Mouse (Mus musculus) midbrain, postnatal 0 days (tissue): ENCODE results near the gene Rtn4rl1. TPM values are rescaled to one million over a fixed set of nuclear protein-coding genes. Genes with fewer than 3 reads are reported as not detected.
A peak's percentile ranks its signal among the peaks of the same experiment; 100 is the strongest.

ENCODE experiments used
- ATAC-seq: fragments of 200-750 bp; cut with Nextera tagmentation; 2 replicates; pipeline ENCODE4 v1.8.0; 2017; ENCODE audit warnings: moderate number of reproducible peaks, mild to moderate bottlenecking, moderate TSS enrichment, moderate library complexity; ENCODE audit not compliant: low FRiP score
- DNase-seq: peaks from one replicate; pipeline ENCODE4 v3.0.0-alpha.2; 2015; ENCODE audit warnings: low spot score
- H3K27ac ChIP-seq: fragments of 300-500 bp; sonication (generic); 2 replicates; pipeline ENCODE4 v1.5.1; 2014; ENCODE audit warnings: low read depth, mild to moderate bottlenecking, low read length, mixed read lengths
- H3K27me3 ChIP-seq: fragments of 300-500 bp; sonication (generic); 2 replicates; pipeline ENCODE4 v1.6.1; 2014; ENCODE audit warnings: low read length, control low read depth, mixed read lengths; ENCODE audit not compliant: insufficient read depth
- H3K36me3 ChIP-seq: fragments of 300-500 bp; sonication (generic); 2 replicates; pipeline ENCODE4 v1.6.1; 2014; ENCODE audit warnings: low read length, control low read depth, mixed read lengths; ENCODE audit not compliant: insufficient read depth
- H3K4me1 ChIP-seq: fragments of 300-500 bp; sonication (generic); 2 replicates; pipeline ENCODE4 v1.6.1; 2014; ENCODE audit warnings: mild to moderate bottlenecking, control low read depth, antibody characterized with exemption, low read length, mixed read lengths; ENCODE audit not compliant: insufficient read depth
- H3K4me2 ChIP-seq: fragments of 300-500 bp; sonication (generic); 2 replicates; pipeline ENCODE4 v1.6.1; 2014; ENCODE audit warnings: low read depth, mild to moderate bottlenecking, low read length, mixed read lengths; ENCODE audit not compliant: poor library complexity, severe bottlenecking
- H3K4me3 ChIP-seq: fragments of 300-500 bp; sonication (generic); 2 replicates; pipeline ENCODE4 v1.5.1; 2014; ENCODE audit warnings: low read depth, mild to moderate bottlenecking, low read length, moderate library complexity
- H3K9ac ChIP-seq: fragments of 300-500 bp; sonication (generic); replicated peaks from 2 replicates; pipeline ENCODE4 v1.6.1; 2014; ENCODE audit warnings: mild to moderate bottlenecking, low read length, moderate library complexity, mixed read lengths; ENCODE audit not compliant: poor library complexity, severe bottlenecking
- H3K9me3 ChIP-seq: fragments of 300-500 bp; sonication (generic); 2 replicates; pipeline ENCODE4 v1.6.1; 2016; ENCODE audit warnings: low read length, control low read depth
- CTCF ChIP-seq: IDR thresholded peaks from 2 replicates; pipeline ENCODE4 v1.5.1; 2016; ENCODE audit warnings: antibody characterized with exemption, mild to moderate bottlenecking
- WGBS: fragments of 180-500 bp; shearing (Covaris S2); extraction: QIAGEN DNeasy Blood & Tissue Kit; methylation state at CpG from one replicate; pipeline ENCODE4 v1.1.7; 2014; 5-methylcytosine and 5-hydroxymethylcytosine counted together
- polyA plus RNA-seq: library from polyadenylated mRNA; unstranded; fragments of >200 nt; fragmentation: Nextera tagmentation; extraction: Ambion mirVana; gene quantifications from 2 replicates; pipeline ENCODE4 v1.2.1, GENCODE M21; 2015
- total RNA-seq: library from RNA; depleted of rRNA; stranded (reverse); fragments of >200 nt; gene quantifications from 2 replicates; pipeline ENCODE4 v1.2.3, GENCODE M21; 2014

Gene Rtn4rl1
- total and polyA plus RNA-seq, 2 experiments from 2014 or later = 17.5 to 18.5 TPM

GRCm38 (mm10) chr11:75229289-75229688 lies 35.7 kb downstream of the Rtn4rl1 start:
- 79% methylated on average over 6 of the region's 6 CpGs for WGBS
- no peak for ATAC-seq
- H3K9me3 ChIP-seq = no peaks in the 10 kb centered on the region

GRCm38 (mm10) chr11:75230272-75230760 lies 36.7 kb downstream of the Rtn4rl1 start:
- Histone ChIP-seq H3K4me2 (no peak overlapping the region), H3K27ac (no peak overlapping the region), H3K9ac (no peak overlapping the region), H3K9me3 (no peaks in the 10 kb centered on the region), H3K4me1 (peaks cover 11% of the 10 kb centered on the region; the same call in 1 of the 2 replicates), H3K27me3 (no peaks in the 10 kb centered on the region), H3K4me3 (no peak overlapping the region), H3K36me3 (no peaks in the 10 kb centered on the region)
- DNase-seq = no peak
- ATAC-seq = no peak
- 96% methylated on average over 6 of the region's 6 CpGs for WGBS
- no peak for TF ChIP-seq CTCF

More at GRCm38 (mm10) chr11:75229289-75229688, 35.7 kb downstream of the Rtn4rl1 start:
- Histone ChIP-seq H3K4me1 (peaks cover 3% of the 10 kb centered on the region; the same call in 1 of the 2 replicates), H3K27me3 (no peaks in the 10 kb centered on the region), H3K4me3 (no peak overlapping the region), H3K36me3 (no peaks in the 10 kb centered on the region), H3K27ac (no peak overlapping the region), H3K4me2 (no peak overlapping the region), H3K9ac (no peak overlapping the region)
- DNase-seq = no peak
- no peak for TF ChIP-seq CTCF

- Histone ChIP-seq H3K9ac (no peak overlapping the region), H3K27ac (no peak overlapping the region), H3K4me1 (peaks cover 17% of the 10 kb centered on the region; the same call in 1 of the 2 replicates), H3K4me2 (no peak overlapping the region), H3K27me3 (no peaks in the 10 kb centered on the region), H3K4me3 (no peak overlapping the region), H3K9me3 (no peaks in the 10 kb centered on the region), H3K36me3 (no peaks in the 10 kb centered on the region)
- DNase-seq = peak; percentile 66
- no peak for ATAC-seq
- peak; percentile 75 for TF ChIP-seq CTCF
- 12% methylated on average over 7 of the region's 7 CpGs for WGBS
Measured at GRCm38 (mm10) chr11:75231756-75232155, 38.2 kb downstream of the Rtn4rl1 start.

- no peaks in the 10 kb centered on the region for H3K9me3 ChIP-seq
- no peaks in the 10 kb centered on the region for H3K27me3 ChIP-seq
- H3K4me1 ChIP-seq = peaks cover 17% of the 10 kb centered on the region; the same call in 1 of the 2 replicates
- 83% methylated on average over 4 of the region's 4 CpGs for WGBS
- no peak for ATAC-seq
- no peak overlapping the region for H3K9ac ChIP-seq
- H3K36me3 ChIP-seq = no peaks in the 10 kb centered on the region
- H3K27ac ChIP-seq = no peak overlapping the region
- TF ChIP-seq CTCF = no peak
- DNase-seq = no peak
- no peak overlapping the region for H3K4me2 ChIP-seq
- no peak overlapping the region for H3K4me3 ChIP-seq
Measured at GRCm38 (mm10) chr11:75232434-75232833, 38.9 kb downstream of the Rtn4rl1 start.

- DNase-seq (peak; percentile 74), ATAC-seq (peak; percentile 71)
- H3K27ac ChIP-seq = peak overlapping the region; percentile 21; the same call in 1 of the 2 replicates
- H3K9me3 ChIP-seq = no peaks in the 10 kb centered on the region
- H3K4me2 ChIP-seq = peak overlapping the region; percentile 45
- TF ChIP-seq CTCF = no peak
- H3K4me3 ChIP-seq = peak overlapping the region; percentile 15; the same call in 1 of the 2 replicates
- 0 out of 2 replicates have a peak overlapping the region, but pooled peaks have one; percentile 30 for H3K9ac ChIP-seq
- H3K4me1 ChIP-seq = peaks cover 17% of the 10 kb centered on the region; the same call in 1 of the 2 replicates
- 11% methylated on average over 16 of the region's 16 CpGs for WGBS
- no peaks in the 10 kb centered on the region for H3K27me3 ChIP-seq
- no peaks in the 10 kb centered on the region for H3K36me3 ChIP-seq
Measured at GRCm38 (mm10) chr11:75234745-75235144, 41.2 kb downstream of the Rtn4rl1 start.

- no peaks in the 10 kb centered on the region for H3K9me3 ChIP-seq
- no peak overlapping the region for H3K9ac ChIP-seq
- WGBS = 76% methylated on average over 13 of the region's 13 CpGs
- no peak overlapping the region for H3K4me2 ChIP-seq
- DNase-seq = peak; percentile 46
- no peaks in the 10 kb centered on the region for H3K27me3 ChIP-seq
- peaks cover 6% of the 10 kb centered on the region; the same call in 1 of the 2 replicates for H3K4me1 ChIP-seq
- no peak overlapping the region; the same call in 1 of the 2 replicates for H3K27ac ChIP-seq
- no peaks in the 10 kb centered on the region for H3K36me3 ChIP-seq
- no peak for TF ChIP-seq CTCF
- no peak overlapping the region for H3K4me3 ChIP-seq
- no peak for ATAC-seq
Measured at GRCm38 (mm10) chr11:75240158-75240934, 46.8 kb downstream of the Rtn4rl1 start.
